Mouse (Mus musculus): ENCODE measurements around the gene Lepr.

DNA sequence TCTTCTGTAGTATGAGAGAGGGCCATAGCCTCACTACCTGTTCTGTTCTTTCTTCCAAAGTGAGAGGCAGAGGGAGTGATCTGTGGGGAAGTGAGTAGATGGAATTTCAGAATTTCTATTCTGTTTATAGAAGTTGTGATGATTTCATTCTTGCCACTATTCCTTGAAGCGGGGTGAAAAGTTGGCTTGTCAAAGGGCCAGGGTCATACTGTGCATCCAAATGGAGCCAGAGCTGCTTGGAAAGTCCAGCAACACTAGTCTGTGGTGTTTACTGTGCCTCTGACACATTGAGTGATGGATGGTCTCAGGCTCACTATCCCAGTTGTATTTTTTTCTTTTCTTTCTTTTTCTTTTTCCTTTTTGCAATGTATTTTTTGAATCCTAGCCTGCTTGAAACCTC is 17.8 kb upstream of the Lepr start:
- no peak for TF ChIP-seq MAFK (IDR thresholded peaks at IDR 0.05; ENCODE audit: borderline replicate concordance, low read depth, low read length)
- no peak for TF ChIP-seq CTCF (IDR thresholded peaks at IDR 0.05 in 2 of 3, conservative IDR thresholded peaks at IDR 0.05 in 1 of 3; ENCODE audit: control insufficient read depth in 1 of 3, insufficient read depth in 1 of 3, low read depth in 2 of 3, low read length in 3 of 3, poor library complexity in 1 of 3, severe bottlenecking in 1 of 3)

Measured in MEL (cell line).